Mouse (Mus musculus) limb, embryonic 10.5 days (tissue): ENCODE results near the gene Gm11011. TPM values are rescaled to one million over a fixed set of nuclear protein-coding genes. Genes with fewer than 3 reads are reported as not detected.

Experiments used
- DNase-seq: peaks from one replicate; pipeline ENCODE4 v3.0.0-alpha.2; 2017; ENCODE audit warnings: low spot score
- H3K27ac ChIP-seq: fragments of 300-500 bp; sonication (generic); 2 replicates; pipeline ENCODE4 v1.5.1; 2016; ENCODE audit warnings: mild to moderate bottlenecking
- H3K27me3 ChIP-seq: fragments of 300-500 bp; sonication (generic); 2 replicates; pipeline ENCODE4 v1.6.1; 2016; ENCODE audit warnings: low read depth, mild to moderate bottlenecking; ENCODE audit not compliant: poor library complexity, severe bottlenecking
- H3K36me3 ChIP-seq: fragments of 300-500 bp; sonication (generic); 2 replicates; pipeline ENCODE4 v1.6.1; 2016; ENCODE audit warnings: mild to moderate bottlenecking, moderate library complexity
- H3K4me1 ChIP-seq: fragments of 300-500 bp; sonication (generic); 2 replicates; pipeline ENCODE4 v1.6.1; 2016
- H3K4me3 ChIP-seq: fragments of 300-500 bp; sonication (generic); 2 replicates; pipeline ENCODE4 v1.5.1; 2016; ENCODE audit warnings: mild to moderate bottlenecking, moderate library complexity
- H3K9me3 ChIP-seq: fragments of 300-500 bp; sonication (generic); replicated peaks from 2 replicates; pipeline ENCODE4 v1.6.1; 2016; ENCODE audit warnings: mild to moderate bottlenecking
- whole genome bisulfite sequencing: fragments of 180-500 bp; shearing (Covaris S2); methylation state at CpG from one replicate; pipeline ENCODE4 v1.1.7; 2016; 5-methylcytosine and 5-hydroxymethylcytosine counted together
- polyA plus RNA-seq: library from polyadenylated mRNA; unstranded; fragments of >200 nt; fragmentation: Nextera tagmentation; extraction: Ambion mirVana; gene quantifications from 2 replicates; pipeline ENCODE4 v1.2.1, GENCODE M21; 2016

Gm11011 gene
- polyA plus RNA-seq, 1 experiment from 2014 or later, result not detected

GRCm38 (mm10) chr2:169609956-169610355 is 22.4 kb upstream of the Gm11011 start:
- Histone ChIP-seq H3K36me3 (no peaks in the 10 kb centered on the region), H3K4me3 (peak overlapping the region; percentile 42), H3K27ac (peak overlapping the region; percentile 87), H3K27me3 (no peaks in the 10 kb centered on the region; the same call in 1 of the 2 replicates), H3K9me3 (no peaks in the 10 kb centered on the region), H3K4me1 (peaks cover 77% of the 10 kb centered on the region)
- 11% methylated on average over 13 of the region's 13 CpGs for WGBS
- peak; percentile 71 for DNase-seq

- 46% methylated on average over 2 of the region's 2 CpGs for WGBS
- peak overlapping the region; percentile 53 for H3K27ac ChIP-seq
- H3K27me3 ChIP-seq, result no peaks in the 10 kb centered on the region; the same call in 1 of the 2 replicates
- H3K9me3 ChIP-seq, result no peaks in the 10 kb centered on the region
- no peak for DNase-seq
- peaks cover 72% of the 10 kb centered on the region for H3K4me1 ChIP-seq
- no peak overlapping the region for H3K4me3 ChIP-seq
- H3K36me3 ChIP-seq, result no peaks in the 10 kb centered on the region
Observed at GRCm38 (mm10) chr2:169607787-169608186, 20.2 kb upstream of the Gm11011 start.

GRCm38 (mm10) chr2:169606901-169607678 is 19.5 kb upstream of the Gm11011 start:
- H3K9me3 ChIP-seq, result no peaks in the 10 kb centered on the region
- H3K27ac ChIP-seq, result peak overlapping the region; percentile 2; the same call in 1 of the 2 replicates
- H3K4me3 ChIP-seq, result no peak overlapping the region
- WGBS, result 79% methylated on average over 13 of the region's 13 CpGs
- no peaks in the 10 kb centered on the region for H3K36me3 ChIP-seq
- no peaks in the 10 kb centered on the region; the same call in 1 of the 2 replicates for H3K27me3 ChIP-seq
- peaks cover 68% of the 10 kb centered on the region for H3K4me1 ChIP-seq
- DNase-seq, result no peak

- Histone ChIP-seq H3K9me3 (no peaks in the 10 kb centered on the region), H3K4me3 (no peak overlapping the region), H3K27me3 (no peaks in the 10 kb centered on the region), H3K4me1 (peaks cover 16% of the 10 kb centered on the region), H3K27ac (no peak overlapping the region), H3K36me3 (no peaks in the 10 kb centered on the region)
- WGBS, result 70% methylated on average over 6 of the region's 6 CpGs
- DNase-seq, result no peak
Observed at GRCm38 (mm10) chr2:169600163-169600562, 12.6 kb upstream of the Gm11011 start.

GRCm38 (mm10) chr2:169599591-169599990 is 12.0 kb upstream of the Gm11011 start:
- Histone ChIP-seq H3K4me3 (no peak overlapping the region), H3K27me3 (no peaks in the 10 kb centered on the region), H3K9me3 (no peaks in the 10 kb centered on the region), H3K36me3 (no peaks in the 10 kb centered on the region), H3K4me1 (peaks cover 12% of the 10 kb centered on the region), H3K27ac (no peak overlapping the region)
- DNase-seq, result no peak
- 90% methylated on average over 4 of the region's 4 CpGs for WGBS

- no peak for DNase-seq
- 86% methylated on average over 8 of the region's 8 CpGs for WGBS
- H3K4me1 ChIP-seq, result peaks cover 9% of the 10 kb centered on the region
- no peak overlapping the region for H3K4me3 ChIP-seq
- H3K27ac ChIP-seq, result no peak overlapping the region
- no peaks in the 10 kb centered on the region for H3K36me3 ChIP-seq
- no peaks in the 10 kb centered on the region for H3K9me3 ChIP-seq
- no peaks in the 10 kb centered on the region for H3K27me3 ChIP-seq
Observed at GRCm38 (mm10) chr2:169597971-169598370, 10.4 kb upstream of the Gm11011 start.

GRCm38 (mm10) chr2:169597357-169597756 is 9.8 kb upstream of the Gm11011 start:
- Histone ChIP-seq H3K9me3 (no peaks in the 10 kb centered on the region), H3K4me1 (peaks cover 9% of the 10 kb centered on the region), H3K27ac (no peak overlapping the region), H3K27me3 (no peaks in the 10 kb centered on the region), H3K36me3 (no peaks in the 10 kb centered on the region), H3K4me3 (no peak overlapping the region)
- WGBS, result 83% methylated on average over 6 of the region's 6 CpGs
- DNase-seq, result no peak

GRCm38 (mm10) chr2:169593742-169594141 is 6.2 kb upstream of the Gm11011 start:
- H3K27ac ChIP-seq, result no peak overlapping the region
- DNase-seq, result no peak
- H3K4me3 ChIP-seq, result no peak overlapping the region
- peaks cover 12% of the 10 kb centered on the region for H3K4me1 ChIP-seq
- H3K27me3 ChIP-seq, result no peaks in the 10 kb centered on the region
- no peaks in the 10 kb centered on the region for H3K36me3 ChIP-seq
- H3K9me3 ChIP-seq, result no peaks in the 10 kb centered on the region
- 85% methylated on average over 3 of the region's 3 CpGs for WGBS

- WGBS, result 79% methylated on average over 8 of the region's 8 CpGs
- no peak for DNase-seq
- no peak overlapping the region for H3K27ac ChIP-seq
- H3K4me1 ChIP-seq, result peaks cover 23% of the 10 kb centered on the region
- no peaks in the 10 kb centered on the region for H3K9me3 ChIP-seq
- H3K27me3 ChIP-seq, result no peaks in the 10 kb centered on the region
- no peak overlapping the region for H3K4me3 ChIP-seq
- H3K36me3 ChIP-seq, result no peaks in the 10 kb centered on the region
Observed at GRCm38 (mm10) chr2:169590412-169590811, 2.9 kb upstream of the Gm11011 start.

- no peak for DNase-seq
- H3K27ac ChIP-seq, result no peak overlapping the region
- H3K4me3 ChIP-seq, result no peak overlapping the region
- no peaks in the 10 kb centered on the region for H3K27me3 ChIP-seq
- WGBS, result 88% methylated on average over 10 of the region's 10 CpGs
- H3K9me3 ChIP-seq, result no peaks in the 10 kb centered on the region
- no peaks in the 10 kb centered on the region for H3K36me3 ChIP-seq
- peaks cover 23% of the 10 kb centered on the region for H3K4me1 ChIP-seq
Observed at GRCm38 (mm10) chr2:169589697-169590096, 2.2 kb upstream of the Gm11011 start.

- H3K9me3 ChIP-seq, result no peaks in the 10 kb centered on the region
- H3K4me1 ChIP-seq, result peaks cover 23% of the 10 kb centered on the region
- DNase-seq, result no peak
- H3K36me3 ChIP-seq, result no peaks in the 10 kb centered on the region
- no peak overlapping the region for H3K27ac ChIP-seq
- H3K4me3 ChIP-seq, result no peak overlapping the region
- no peaks in the 10 kb centered on the region for H3K27me3 ChIP-seq
- WGBS, result 87% methylated on average over 3 of the region's 3 CpGs
Observed at GRCm38 (mm10) chr2:169586688-169587087, 857 bp downstream of the Gm11011 start.

- Histone ChIP-seq H3K4me3 (no peak overlapping the region), H3K27me3 (no peaks in the 10 kb centered on the region), H3K4me1 (peaks cover 19% of the 10 kb centered on the region), H3K9me3 (no peaks in the 10 kb centered on the region), H3K36me3 (no peaks in the 10 kb centered on the region), H3K27ac (no peak overlapping the region)
- DNase-seq, result no peak
- 86% methylated on average over 12 of the region's 12 CpGs for WGBS
Observed at GRCm38 (mm10) chr2:169585631-169586285, 1.8 kb downstream of the Gm11011 start.

GRCm38 (mm10) chr2:169584745-169585456 is 2.6 kb downstream of the Gm11011 start:
- no peaks in the 10 kb centered on the region for H3K9me3 ChIP-seq
- no peaks in the 10 kb centered on the region for H3K36me3 ChIP-seq
- DNase-seq, result no peak
- 82% methylated on average over 15 of the region's 15 CpGs for WGBS
- no peak overlapping the region for H3K4me3 ChIP-seq
- no peaks in the 10 kb centered on the region for H3K27me3 ChIP-seq
- peaks cover 13% of the 10 kb centered on the region for H3K4me1 ChIP-seq
- no peak overlapping the region for H3K27ac ChIP-seq
